Mouse (Mus musculus) mammary gland, adult 2 months (tissue): ENCODE results near the gene Stag1. TPM values are rescaled to one million over a fixed set of nuclear protein-coding genes. Genes with fewer than 3 reads are reported as not detected.

ENCODE experiments used
- polyA plus RNA-seq: library from polyadenylated mRNA; depleted of rRNA; stranded (reverse); fragments of >200 nt; gene quantifications from 2 replicates; pipeline ENCODE4 v1.2.3, GENCODE M21; 2012; ENCODE audit warnings: low replicate concordance; rRNA removed

Stag1 gene
- 1.9 and 5.6 TPM in 2 replicates for polyA plus RNA-seq

DNA sequence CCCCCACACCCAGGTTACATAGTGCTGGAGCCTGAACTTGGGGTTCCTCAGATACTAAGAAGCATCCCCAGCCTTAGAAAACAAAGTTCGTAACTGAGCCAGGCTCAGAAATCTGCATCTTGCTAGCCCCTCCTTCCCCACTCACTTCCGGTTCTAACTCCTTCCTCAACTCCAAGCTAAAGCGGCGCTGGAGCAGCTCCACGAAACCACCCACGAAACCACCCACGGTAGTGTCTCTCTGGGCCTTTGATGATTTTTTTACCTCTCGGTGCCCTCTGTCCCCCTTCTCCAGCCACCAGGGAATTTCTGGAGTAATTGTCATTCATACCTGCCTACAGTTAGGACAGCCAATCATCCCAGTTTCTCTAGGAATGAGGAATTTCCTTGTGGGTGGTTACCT lies at the start of gene Stag1:
Gene Stag1, plus strand, starts transcription at position 253 of the 400 bp plus-strand sequence.

DNA sequence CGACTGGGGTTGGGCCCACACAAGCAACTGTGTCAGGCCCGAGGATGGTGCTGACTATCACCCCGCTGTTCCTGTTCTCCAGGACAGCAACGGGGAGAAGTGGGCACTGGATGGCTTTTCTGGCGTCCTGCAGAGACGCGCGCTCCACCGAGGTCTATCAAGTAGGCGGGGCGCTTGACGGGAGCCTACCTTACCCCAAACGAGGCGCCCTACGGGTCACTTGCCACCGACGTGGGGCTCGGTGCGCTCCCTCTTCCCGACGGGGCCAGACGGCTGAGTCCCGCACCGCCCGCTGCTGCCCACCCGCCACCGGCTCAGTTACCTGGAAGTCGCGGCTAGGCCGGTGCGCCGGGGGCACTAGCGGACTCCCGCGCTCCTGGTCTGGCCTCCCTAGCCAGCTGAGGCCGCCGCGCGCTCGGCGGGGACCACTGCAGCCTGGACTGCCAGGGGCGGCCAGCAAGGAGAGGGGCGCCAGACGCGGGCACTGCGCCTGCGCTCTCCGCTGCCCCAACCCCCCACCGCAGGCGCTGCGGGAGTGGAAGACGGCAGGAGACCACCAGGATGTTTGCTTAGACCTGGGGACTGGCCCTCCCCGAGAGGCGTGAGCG lies 26.9 kb upstream of the Stag1 start, which contains the start of gene Slc35g2:
Gene Slc35g2, minus strand, starts transcription at position 465 of the 608 bp plus-strand sequence.

Other genes with a start within 250 kb of the Stag1 start
- gene Il20rb, start 111.0 kb upstream of the Stag1 start, polyA plus RNA-seq, result 2.1 and 4.5 TPM in 2 replicates
- 2.0 and 7.8 TPM in 2 replicates for gene Nck1, start 51.7 kb upstream of the Stag1 start, polyA plus RNA-seq
- gene Slc35g2, start 26.7 kb upstream of the Stag1 start, polyA plus RNA-seq, result 0.49 and 2.0 TPM in 2 replicates